Mouse (Mus musculus) stomach, embryonic 15.5 days (tissue): ENCODE results near the gene Bcam. TPM values are rescaled to one million over a fixed set of nuclear protein-coding genes. Genes with fewer than 3 reads are reported as not detected.

Experiments
- ATAC-seq: fragments of 200-750 bp; cut with Nextera tagmentation; 2 replicates; pipeline ENCODE4 v1.8.0; 2017; ENCODE audit warnings: low read depth, moderate number of reproducible peaks, moderate TSS enrichment; ENCODE audit not compliant: insufficient read depth, low FRiP score
- H3K27ac ChIP-seq: fragments of 300-500 bp; sonication (generic); 2 replicates; pipeline ENCODE4 v1.5.1; 2015; ENCODE audit warnings: mild to moderate bottlenecking, inconsistent platforms
- H3K27me3 ChIP-seq: fragments of 300-500 bp; sonication (generic); replicated peaks from 2 replicates; pipeline ENCODE4 v1.6.1; 2015; ENCODE audit warnings: inconsistent platforms
- H3K36me3 ChIP-seq: fragments of 300-500 bp; sonication (generic); 2 replicates; pipeline ENCODE4 v1.6.1; 2015; ENCODE audit warnings: inconsistent platforms
- H3K4me1 ChIP-seq: fragments of 300-500 bp; sonication (generic); 2 replicates; pipeline ENCODE4 v1.6.1; 2015; ENCODE audit warnings: inconsistent platforms
- H3K4me2 ChIP-seq: fragments of 300-500 bp; sonication (generic); 2 replicates; pipeline ENCODE4 v1.6.1; 2015; ENCODE audit warnings: mild to moderate bottlenecking, inconsistent platforms
- H3K4me3 ChIP-seq: fragments of 300-500 bp; sonication (generic); replicated peaks from 2 replicates; pipeline ENCODE4 v1.5.1; 2015; ENCODE audit warnings: inconsistent platforms
- H3K9ac ChIP-seq: fragments of 300-500 bp; sonication (generic); 2 replicates; pipeline ENCODE4 v1.6.1; 2015; ENCODE audit warnings: inconsistent platforms
- H3K9me3 ChIP-seq: fragments of 300-500 bp; sonication (generic); 2 replicates; pipeline ENCODE4 v1.6.1; 2016; ENCODE audit warnings: inconsistent platforms
- WGBS: fragments of 180-500 bp; shearing (Covaris S2); methylation state at CpG from one replicate; pipeline ENCODE4 v1.1.7; 2015; 5-methylcytosine and 5-hydroxymethylcytosine counted together
- polyA plus RNA-seq: library from polyadenylated mRNA; unstranded; fragments of >200 nt; fragmentation: Nextera tagmentation; extraction: Ambion mirVana; gene quantifications from 2 replicates; pipeline ENCODE4 v1.2.1, GENCODE M21; 2015

Bcam gene
- polyA plus RNA-seq, 1 experiment from 2014 or later: 151 TPM

GRCm38 (mm10) chr7:19741329-19742031, 29.3 kb downstream of the Bcam start:
- WGBS: 9% methylated on average over 8 of the region's 8 CpGs
- Histone ChIP-seq H3K9me3 (no peaks in the 10 kb centered on the region), H3K9ac (no peak overlapping the region), H3K27me3 (no peaks in the 10 kb centered on the region), H3K4me3 (no peak overlapping the region), H3K27ac (peak overlapping the region; percentile 48), H3K4me2 (0 out of 2 replicates have a peak overlapping the region, but pooled peaks have one; percentile 10), H3K36me3 (peaks cover 41% of the 10 kb centered on the region), H3K4me1 (peaks cover 32% of the 10 kb centered on the region)
- 0 out of 2 replicates have a peak, but pooled peaks have one; percentile 11 for ATAC-seq

DNA sequence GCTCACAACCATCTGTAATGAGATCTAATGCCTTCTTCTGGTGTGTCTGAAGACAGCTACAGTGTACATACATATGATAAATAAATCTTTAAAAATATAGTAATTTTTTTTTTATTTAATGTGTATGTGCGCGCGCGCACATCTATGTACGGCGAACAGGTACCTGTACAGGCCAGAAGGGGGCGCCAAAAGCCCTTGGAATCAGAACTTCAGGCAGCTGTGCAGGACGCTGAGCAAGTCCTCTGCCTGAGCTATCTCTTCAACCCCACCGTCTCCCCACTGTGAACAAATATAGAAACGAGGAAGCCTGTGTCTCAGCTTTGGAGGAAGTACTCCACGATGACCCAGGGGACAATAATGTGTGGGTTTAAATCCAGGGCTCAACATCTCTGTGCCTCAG, 30.5 kb downstream of the Bcam start:
- 85% methylated on average over 11 of the region's 11 CpGs for WGBS
- Histone ChIP-seq H3K36me3 (peaks cover 49% of the 10 kb centered on the region), H3K4me1 (peaks cover 28% of the 10 kb centered on the region)

DNA sequence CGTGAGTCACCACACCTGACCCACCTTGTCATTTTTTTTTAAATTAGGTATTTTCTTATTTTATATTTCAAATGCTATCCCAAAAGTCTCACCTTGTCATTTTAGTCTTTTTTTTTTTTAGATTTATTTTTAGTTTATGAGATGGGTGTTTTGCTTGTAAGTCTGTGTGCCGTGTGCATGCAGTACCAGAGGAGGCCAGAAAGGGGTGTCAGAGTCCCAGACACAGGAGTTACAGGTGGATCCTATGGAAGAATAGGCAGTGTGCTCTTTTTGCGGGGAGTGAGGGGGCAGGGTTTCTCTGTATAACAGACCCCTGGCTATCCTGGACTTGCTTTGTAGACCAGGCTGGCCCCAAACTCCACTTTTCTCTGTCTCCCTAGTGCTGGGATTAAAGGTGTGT, 32.0 kb downstream of the Bcam start:
- Histone ChIP-seq H3K4me1 (peaks cover 17% of the 10 kb centered on the region), H3K4me2 (no peak overlapping the region), H3K9ac (no peak overlapping the region), H3K9me3 (no peaks in the 10 kb centered on the region), H3K4me3 (no peak overlapping the region), H3K36me3 (peaks cover 56% of the 10 kb centered on the region), H3K27me3 (no peaks in the 10 kb centered on the region), H3K27ac (no peak overlapping the region)
- ATAC-seq: no peak
- 87% methylated on average over 3 of the region's 3 CpGs for WGBS

More for the DNA sequence above, 30.5 kb downstream of the Bcam start:
- no peak overlapping the region for H3K27ac ChIP-seq
- no peak overlapping the region for H3K4me3 ChIP-seq
- no peak for ATAC-seq
- no peak overlapping the region for H3K4me2 ChIP-seq
- H3K27me3 ChIP-seq: no peaks in the 10 kb centered on the region
- H3K9ac ChIP-seq: no peak overlapping the region
- no peaks in the 10 kb centered on the region for H3K9me3 ChIP-seq

DNA sequence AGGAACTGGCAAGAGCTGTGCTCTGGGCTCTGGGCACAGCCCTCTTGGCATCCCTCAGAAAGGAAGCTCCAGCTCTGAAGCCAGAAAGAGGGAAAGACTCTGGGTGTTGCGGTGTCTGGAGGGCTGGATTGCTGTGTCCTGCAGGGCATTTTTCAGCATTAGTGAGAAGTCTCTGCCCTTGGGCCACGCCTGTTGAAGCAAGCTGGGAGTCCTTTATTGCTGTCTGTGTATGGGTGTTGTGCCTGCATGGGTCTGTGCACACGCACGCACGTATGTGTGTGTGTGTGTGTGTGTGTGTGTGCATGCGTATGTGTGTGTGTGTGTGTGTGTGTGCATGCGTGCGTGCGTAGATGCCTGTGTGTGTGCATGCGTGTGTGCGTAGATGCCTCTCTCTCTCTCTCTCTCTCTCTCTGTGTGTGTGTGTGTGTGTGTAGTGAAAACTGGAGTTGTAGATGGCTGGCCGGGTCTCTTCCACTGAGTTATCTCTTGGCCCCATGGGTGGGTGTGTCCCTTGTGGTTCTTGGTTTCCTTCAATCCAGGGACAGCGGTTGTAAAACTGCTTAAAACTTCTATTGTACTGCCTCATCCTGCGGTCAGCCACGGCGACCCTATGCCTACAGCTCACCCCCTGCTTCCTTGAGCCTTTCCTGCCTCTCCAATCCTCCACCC, 34.3 kb downstream of the Bcam start:
- Histone ChIP-seq H3K27me3 (no peaks in the 10 kb centered on the region), H3K4me2 (no peak overlapping the region), H3K27ac (no peak overlapping the region), H3K4me1 (peaks cover 8% of the 10 kb centered on the region), H3K9ac (no peak overlapping the region), H3K36me3 (peaks cover 61% of the 10 kb centered on the region), H3K9me3 (no peaks in the 10 kb centered on the region), H3K4me3 (no peak overlapping the region)
- no peak for ATAC-seq
- WGBS: 81% methylated on average over 16 of the region's 16 CpGs

DNA sequence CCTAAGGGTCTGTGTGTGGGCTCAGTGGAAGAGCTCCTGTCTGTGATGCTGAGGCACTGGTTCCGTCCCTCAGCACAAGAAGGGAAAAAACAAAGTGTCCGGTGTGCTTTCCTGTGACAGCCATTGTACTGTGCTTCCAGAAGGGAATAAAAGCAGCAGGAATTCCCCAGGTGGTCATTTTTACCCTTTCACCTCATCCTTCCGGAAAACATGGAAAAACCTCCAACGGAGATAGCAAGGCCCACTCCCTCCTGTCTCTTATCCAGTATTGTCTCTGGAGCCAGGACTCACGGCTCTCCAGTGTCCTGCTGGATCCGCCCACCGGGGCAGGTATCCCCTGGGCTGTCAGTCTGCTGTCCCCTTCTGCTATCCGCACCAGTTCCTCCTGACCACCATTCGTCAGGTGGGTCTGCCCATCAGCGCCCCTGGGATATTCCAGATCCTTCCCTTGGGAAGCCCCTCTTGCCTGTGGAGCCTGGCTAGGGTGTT, 36.6 kb downstream of the Bcam start:
- no peak overlapping the region for H3K4me2 ChIP-seq
- WGBS: 83% methylated on average over 10 of the region's 10 CpGs
- H3K4me1 ChIP-seq: no peaks in the 10 kb centered on the region
- H3K27ac ChIP-seq: no peak overlapping the region
- no peak overlapping the region for H3K4me3 ChIP-seq
- H3K9me3 ChIP-seq: no peaks in the 10 kb centered on the region
- ATAC-seq: no peak
- no peaks in the 10 kb centered on the region for H3K27me3 ChIP-seq
- H3K9ac ChIP-seq: no peak overlapping the region
- peaks cover 73% of the 10 kb centered on the region for H3K36me3 ChIP-seq

GRCm38 (mm10) chr7:19726541-19726940, 44.3 kb downstream of the Bcam start:
- H3K36me3 ChIP-seq: peaks cover 84% of the 10 kb centered on the region
- no peak for ATAC-seq
- no peak overlapping the region for H3K4me3 ChIP-seq
- no peak overlapping the region for H3K4me2 ChIP-seq
- no peaks in the 10 kb centered on the region for H3K9me3 ChIP-seq
- H3K9ac ChIP-seq: no peak overlapping the region
- 92% methylated on average over 4 of the region's 4 CpGs for WGBS
- no peaks in the 10 kb centered on the region for H3K27me3 ChIP-seq
- H3K4me1 ChIP-seq: no peaks in the 10 kb centered on the region
- no peak overlapping the region for H3K27ac ChIP-seq

DNA sequence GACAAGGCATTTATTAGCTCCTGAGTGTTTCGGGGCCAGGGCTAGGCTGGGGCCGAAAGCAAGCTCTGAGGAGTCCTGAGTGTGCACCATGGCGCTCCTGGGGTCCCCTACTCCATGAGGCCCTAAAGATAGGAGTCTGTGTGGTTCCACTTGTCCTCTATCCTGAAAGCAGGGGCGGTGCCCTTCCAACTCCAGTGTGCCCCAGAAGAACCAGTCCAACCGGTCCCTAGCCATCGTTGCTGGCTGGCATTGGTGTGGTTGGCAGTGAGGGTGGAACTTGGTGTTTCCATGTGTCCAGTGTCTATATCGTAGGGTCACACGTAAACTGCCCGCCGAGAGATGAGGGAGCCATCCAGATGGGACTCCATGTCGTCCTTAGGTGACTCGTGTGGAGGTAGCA, 46.6 kb downstream of the Bcam start:
- Histone ChIP-seq H3K27ac (no peak overlapping the region), H3K9ac (no peak overlapping the region), H3K36me3 (peaks cover 71% of the 10 kb centered on the region), H3K4me3 (no peak overlapping the region), H3K4me2 (no peak overlapping the region), H3K27me3 (no peaks in the 10 kb centered on the region), H3K4me1 (no peaks in the 10 kb centered on the region), H3K9me3 (no peaks in the 10 kb centered on the region)
- WGBS: 91% methylated on average over 12 of the region's 12 CpGs
- ATAC-seq: peak; percentile 44; the same call in 1 of the 2 replicates

- Histone ChIP-seq H3K4me3 (no peak overlapping the region), H3K27me3 (no peaks in the 10 kb centered on the region), H3K4me1 (no peaks in the 10 kb centered on the region), H3K9ac (no peak overlapping the region), H3K36me3 (peaks cover 63% of the 10 kb centered on the region), H3K9me3 (no peaks in the 10 kb centered on the region), H3K4me2 (no peak overlapping the region), H3K27ac (no peak overlapping the region)
- 83% methylated on average over 6 of the region's 6 CpGs for WGBS
- peak; percentile 27; the same call in 1 of the 2 replicates for ATAC-seq
These were observed 48.0 kb downstream of the Bcam start for GRCm38 (mm10) chr7:19722754-19723195.

DNA sequence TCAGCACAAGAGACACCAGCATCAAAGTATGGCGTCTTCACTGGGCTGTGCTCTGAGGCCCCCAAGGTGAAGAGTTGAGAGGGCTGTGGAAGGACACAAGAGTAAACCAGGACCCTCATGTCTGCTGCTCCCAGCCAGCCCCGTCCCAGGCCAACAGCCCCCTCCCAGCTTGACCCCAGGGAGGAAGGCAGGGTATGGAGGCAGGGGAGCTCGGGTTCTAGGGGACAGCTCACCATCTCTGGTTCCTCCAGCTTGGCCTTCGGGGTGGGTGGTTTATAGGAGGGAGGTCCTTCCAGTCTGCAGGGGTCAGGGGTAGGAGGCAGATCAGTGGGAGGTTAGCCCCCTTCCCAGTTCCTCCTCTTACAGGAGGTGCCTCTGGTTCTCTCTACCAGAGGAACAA, 51.6 kb downstream of the Bcam start:
- Histone ChIP-seq H3K9me3 (no peaks in the 10 kb centered on the region), H3K27ac (no peak overlapping the region), H3K4me3 (no peak overlapping the region), H3K9ac (no peak overlapping the region), H3K27me3 (no peaks in the 10 kb centered on the region), H3K4me2 (no peak overlapping the region), H3K4me1 (peaks cover 8% of the 10 kb centered on the region), H3K36me3 (peaks cover 33% of the 10 kb centered on the region)
- 98% methylated on average over 4 of the region's 4 CpGs for WGBS
- ATAC-seq: no peak

GRCm38 (mm10) chr7:19718297-19718952, 52.4 kb downstream of the Bcam start:
- Histone ChIP-seq H3K9ac (no peak overlapping the region), H3K27ac (no peak overlapping the region), H3K36me3 (peaks cover 27% of the 10 kb centered on the region), H3K27me3 (no peaks in the 10 kb centered on the region), H3K4me2 (no peak overlapping the region), H3K4me3 (no peak overlapping the region), H3K4me1 (peaks cover 12% of the 10 kb centered on the region), H3K9me3 (no peaks in the 10 kb centered on the region)
- 83% methylated on average over 5 of the region's 5 CpGs for WGBS
- ATAC-seq: no peak

GRCm38 (mm10) chr7:19717346-19717745, 53.5 kb downstream of the Bcam start:
- no peaks in the 10 kb centered on the region for H3K27me3 ChIP-seq
- H3K4me3 ChIP-seq: no peak overlapping the region
- H3K9ac ChIP-seq: no peak overlapping the region
- WGBS: 84% methylated on average over 4 of the region's 4 CpGs
- no peaks in the 10 kb centered on the region for H3K9me3 ChIP-seq
- peaks cover 15% of the 10 kb centered on the region for H3K4me1 ChIP-seq
- no peak for ATAC-seq
- no peak overlapping the region for H3K27ac ChIP-seq
- H3K36me3 ChIP-seq: peaks cover 20% of the 10 kb centered on the region
- H3K4me2 ChIP-seq: no peak overlapping the region

GRCm38 (mm10) chr7:19716822-19717221, 54.0 kb downstream of the Bcam start:
- Histone ChIP-seq H3K4me3 (0 out of 2 replicates have a peak overlapping the region, but pooled peaks have one; percentile 41), H3K36me3 (peaks cover 22% of the 10 kb centered on the region), H3K9ac (no peak overlapping the region), H3K4me1 (peaks cover 15% of the 10 kb centered on the region), H3K9me3 (no peaks in the 10 kb centered on the region), H3K27ac (peak overlapping the region; percentile 85), H3K27me3 (no peaks in the 10 kb centered on the region), H3K4me2 (peak overlapping the region; percentile 68; the same call in 1 of the 2 replicates)
- WGBS: 91% methylated on average over 2 of the region's 2 CpGs
- no peak for ATAC-seq
